Mouse (Mus musculus): ENCODE measurements around the gene Nudt1. TPM values are rescaled to one million over a fixed set of nuclear protein-coding genes. Genes with fewer than 3 reads are reported as not detected.
"Not testable (repeated sequence)": the region's sequence is repeated elsewhere in the genome, so short reads cannot be mapped to it uniquely, and the experiment has no call there.

Gene Nudt1
- polyA plus RNA-seq, 1 experiment, result 14.8 TPM

DNA sequence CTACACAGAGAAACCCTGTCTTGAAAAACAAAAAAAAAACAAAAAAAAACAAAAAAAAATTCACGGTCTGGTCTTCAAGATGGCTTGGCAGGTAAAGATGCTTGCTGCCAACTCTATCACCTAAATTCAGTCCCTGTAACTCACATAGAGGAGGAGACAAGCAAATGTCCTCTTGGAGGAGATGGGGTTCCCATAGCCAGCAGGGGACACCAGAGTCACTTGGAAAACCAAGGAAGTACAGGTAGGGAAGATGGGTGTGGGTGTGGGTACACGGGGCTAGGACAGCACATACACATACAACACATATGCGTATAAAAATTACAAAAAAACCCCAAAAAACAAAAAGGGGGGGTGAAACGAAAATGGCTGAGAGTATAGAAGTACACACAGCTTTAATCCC, 21.4 kb downstream of the Nudt1 start:
- no peak for DNase-seq (ENCODE audit: low read depth)

DNA sequence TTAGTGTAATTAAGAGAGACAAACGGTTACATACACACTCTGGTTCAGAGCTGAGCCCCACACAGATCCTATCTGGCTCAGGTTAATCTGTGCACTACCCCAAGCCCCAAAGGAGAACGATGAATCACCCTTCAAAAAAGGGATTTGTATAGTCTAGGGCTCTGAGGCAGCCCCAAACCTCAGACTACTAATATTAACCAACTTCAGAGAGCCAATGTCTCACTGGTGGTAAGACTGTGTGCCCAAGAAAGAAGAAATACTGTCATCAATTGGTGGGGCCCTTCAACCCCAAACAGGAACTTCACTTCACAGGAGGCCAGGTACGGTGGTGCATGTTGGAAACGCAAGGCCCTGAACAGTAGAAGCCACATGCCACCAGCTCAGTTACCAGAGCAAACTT, 23.8 kb downstream of the Nudt1 start:
- DNase-seq (ENCODE audit: low read depth), result no peak

DNA sequence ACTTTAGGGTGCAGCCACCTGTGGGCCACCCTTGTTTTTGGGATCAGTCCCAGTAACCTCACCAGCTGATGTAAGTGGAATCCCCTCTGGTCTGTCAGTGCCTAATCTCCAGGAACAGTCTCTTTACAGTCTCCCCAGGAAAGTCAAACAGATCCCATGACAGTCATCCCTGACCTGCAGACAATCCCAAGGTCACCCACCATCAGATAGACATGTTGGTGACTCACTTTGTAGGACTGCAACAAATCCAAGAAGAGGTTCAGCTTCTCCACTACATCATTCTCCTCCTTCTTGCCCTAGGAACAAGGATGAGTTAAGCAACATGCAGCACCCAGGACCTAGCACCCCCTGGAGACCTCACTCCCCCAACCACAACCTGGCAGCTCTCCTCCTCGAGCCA, 24.6 kb downstream of the Nudt1 start:
- no peak for DNase-seq (ENCODE audit: low read depth)

DNA sequence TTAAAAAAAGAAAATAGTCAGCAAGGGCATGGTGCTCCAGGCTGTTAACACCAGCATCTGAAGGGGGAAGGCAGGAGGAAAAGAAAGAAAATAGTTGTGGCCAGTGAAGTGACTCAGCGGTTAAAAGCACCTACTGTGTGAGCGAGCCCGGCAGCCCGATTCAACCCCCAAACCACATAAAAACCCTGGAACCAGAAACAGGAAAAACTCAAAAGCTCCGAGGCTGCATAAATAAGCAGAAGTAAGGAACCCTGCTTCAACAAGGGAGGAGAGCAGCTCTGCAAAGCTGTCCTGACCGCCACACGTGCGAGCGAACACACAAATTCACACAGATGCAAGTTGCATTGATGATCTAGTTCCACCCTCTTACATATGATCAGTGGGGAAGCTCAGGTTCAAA, 28.4 kb downstream of the Nudt1 start:
- DNase-seq (ENCODE audit: low read depth), result no peak

DNA sequence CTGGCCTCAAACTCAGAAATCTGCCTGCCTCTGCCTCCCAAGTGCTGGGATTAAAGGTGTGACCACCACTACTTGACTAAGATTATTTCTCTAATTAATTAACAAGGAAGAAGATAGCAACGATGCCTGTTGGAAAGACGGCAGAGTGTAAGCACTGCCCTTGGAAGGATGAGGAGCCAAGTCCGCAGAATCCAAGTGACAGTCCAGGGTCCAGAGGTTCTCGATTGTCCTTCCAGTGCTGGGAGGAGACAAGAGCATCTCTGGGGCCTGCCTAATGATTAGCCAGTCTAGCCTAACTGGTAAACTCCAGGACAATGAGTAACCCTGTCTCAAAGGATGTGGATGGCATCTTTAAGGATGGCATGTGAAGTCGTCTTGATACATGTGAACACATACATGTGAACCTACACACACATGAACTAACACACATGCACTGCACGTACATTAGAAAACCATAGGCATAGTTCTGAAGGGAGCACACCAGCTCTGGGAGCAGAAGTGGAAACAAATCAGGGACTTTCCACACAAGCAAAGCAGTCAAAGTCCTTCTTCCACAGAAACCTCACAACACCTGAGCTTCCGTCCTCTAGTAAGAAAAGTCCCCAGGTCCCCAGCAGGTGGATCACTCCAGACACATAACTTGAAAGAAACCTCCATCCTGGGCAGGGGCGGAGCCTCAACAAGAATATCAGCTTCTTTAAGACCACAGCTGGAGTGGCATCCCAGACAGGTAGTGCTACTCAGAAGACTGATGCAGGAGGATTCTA, 29.5 kb downstream of the Nudt1 start:
- no peak for DNase-seq (ENCODE audit: low read depth)

DNA sequence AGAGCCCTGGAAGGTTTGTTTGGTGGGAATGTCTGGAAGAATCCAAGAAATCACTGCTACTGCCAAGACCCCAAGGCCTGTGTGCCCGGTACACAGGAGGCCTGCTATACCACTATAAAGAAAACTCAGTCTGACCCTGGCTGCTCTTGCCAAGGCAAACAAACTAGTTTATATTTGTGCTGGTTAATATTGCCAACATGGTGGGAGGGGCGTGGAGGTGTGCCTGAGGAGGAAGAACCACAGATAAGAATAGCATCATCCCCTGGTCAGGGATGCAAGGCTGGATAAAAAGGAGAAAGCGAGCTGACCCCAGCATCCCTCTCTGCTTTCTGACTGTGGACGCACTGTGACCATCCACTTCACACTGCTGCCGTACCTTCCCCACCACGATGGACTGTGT, 30.9 kb downstream of the Nudt1 start:
- DNase-seq (ENCODE audit: low read depth), result no peak

DNA sequence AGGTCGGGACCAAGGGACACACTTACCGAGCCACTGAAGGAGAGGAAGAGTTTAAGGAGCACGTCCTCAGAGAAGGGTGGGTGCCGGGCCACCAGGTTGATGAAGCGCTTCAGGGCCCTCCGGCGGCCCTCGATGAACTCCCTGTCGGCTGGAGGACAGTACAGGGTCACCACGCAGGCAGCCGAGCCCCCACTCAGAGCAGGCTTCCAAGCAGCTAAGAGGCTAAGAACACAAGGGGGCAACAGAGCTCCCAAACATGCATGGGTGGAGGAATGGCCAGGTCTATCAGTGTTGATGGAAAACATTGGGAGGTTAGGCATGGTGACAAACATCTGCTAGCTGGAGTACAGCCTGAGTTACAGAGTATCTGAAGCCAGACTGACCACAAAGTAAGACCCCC, 34.5 kb downstream of the Nudt1 start:
- no peak for DNase-seq (ENCODE audit: low read depth)

DNA sequence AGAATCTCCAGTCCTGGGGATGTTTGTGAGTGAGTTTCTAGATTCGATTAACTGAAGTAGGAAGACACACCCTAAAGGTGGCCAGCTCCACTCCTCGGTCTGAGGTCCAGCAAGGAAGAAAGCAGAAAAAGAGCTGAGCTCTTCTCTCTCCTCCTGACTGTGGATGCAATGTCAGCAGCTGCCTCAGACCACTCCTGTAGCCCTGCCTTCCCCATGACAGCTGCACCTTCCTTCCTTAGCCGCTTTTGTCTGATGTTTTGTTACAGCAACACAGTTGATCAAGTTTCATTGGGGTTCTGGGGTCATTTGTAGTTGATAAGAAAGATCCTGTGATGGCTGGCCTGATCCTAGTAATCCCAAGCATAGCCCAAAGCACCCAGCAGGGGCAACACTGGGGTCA, 36.0 kb downstream of the Nudt1 start:
- DNase-seq (ENCODE audit: low read depth), result no peak

DNA sequence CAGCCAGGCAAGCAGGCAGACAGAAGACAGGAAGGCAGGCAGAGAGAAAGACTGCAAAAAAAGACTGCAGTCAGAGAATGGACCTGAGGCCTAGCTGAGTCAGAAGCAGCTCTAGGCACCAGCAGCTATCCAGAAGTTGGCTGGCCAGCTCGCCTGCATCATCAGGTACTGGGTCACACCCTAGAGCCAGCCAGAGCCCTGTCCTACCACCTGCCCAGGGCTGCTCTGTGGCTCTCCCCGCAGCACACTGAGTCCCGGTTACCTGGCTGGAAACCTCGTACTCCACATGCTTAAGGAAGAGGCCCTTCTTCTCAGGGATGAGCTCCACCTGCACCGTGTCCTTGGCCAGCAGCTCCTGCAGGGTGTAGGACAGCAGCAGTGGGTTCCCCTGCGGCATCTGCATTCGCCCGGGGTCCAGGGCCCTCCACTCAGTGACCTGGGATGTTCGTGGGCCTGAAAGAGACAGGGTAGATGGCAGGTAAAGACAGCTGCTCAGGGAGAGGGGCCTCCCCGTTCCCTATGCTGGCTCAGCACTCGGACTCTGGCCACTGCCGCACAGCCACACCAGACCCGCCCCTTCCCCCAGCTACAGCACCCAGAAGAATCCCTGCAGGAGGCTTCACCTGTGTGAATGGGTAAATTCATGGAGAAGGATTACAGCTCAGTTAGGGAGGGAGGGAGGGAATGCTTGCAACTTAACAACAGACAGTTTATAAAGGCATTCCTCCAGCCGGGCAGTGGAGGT, 38.6 kb downstream of the Nudt1 start:
- DNase-seq (ENCODE audit: low read depth), result no peak

DNA sequence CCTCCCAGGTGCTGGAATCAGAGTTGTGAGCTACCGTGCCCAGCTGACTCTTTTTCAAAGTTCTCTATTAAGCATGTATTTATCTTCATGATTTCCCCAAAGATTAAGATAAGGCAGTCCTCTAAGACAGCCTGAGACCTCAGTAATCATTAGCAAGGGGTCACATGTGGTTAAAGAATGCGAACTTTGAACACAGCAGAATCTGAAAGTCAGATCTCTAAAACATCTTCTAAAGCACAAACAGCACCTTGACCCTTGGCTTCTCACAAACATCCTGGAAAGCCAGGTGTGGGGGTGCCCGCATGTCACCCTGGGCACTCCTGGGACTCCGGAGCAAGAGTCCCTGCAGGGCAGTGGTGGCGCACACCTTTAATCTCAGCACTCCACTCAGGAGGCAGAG, 43.0 kb downstream of the Nudt1 start:
- no peak for DNase-seq (ENCODE audit: low read depth)

DNA sequence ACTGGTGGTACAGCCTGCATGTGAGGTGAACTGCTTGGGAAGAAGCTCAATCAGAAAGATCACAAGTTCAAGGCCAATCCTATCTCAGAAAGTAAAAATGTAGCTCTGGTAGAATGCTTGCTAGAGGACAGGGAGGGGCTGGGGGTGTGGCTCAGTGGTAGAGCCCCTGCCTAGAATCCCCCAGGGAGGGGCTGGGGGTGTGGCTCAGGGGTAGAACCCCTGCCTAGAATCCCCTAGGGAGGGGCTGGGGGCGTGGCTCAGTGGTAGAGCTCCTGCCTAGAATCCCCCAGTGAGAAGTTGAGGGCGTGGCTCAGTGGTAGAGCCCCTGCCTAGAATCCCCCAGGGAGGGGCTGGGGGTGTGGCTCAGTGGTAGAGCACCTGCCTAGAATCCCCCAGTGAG, 46.7 kb downstream of the Nudt1 start:
- not testable (repeated sequence) for DNase-seq (ENCODE audit: low read depth)

DNA sequence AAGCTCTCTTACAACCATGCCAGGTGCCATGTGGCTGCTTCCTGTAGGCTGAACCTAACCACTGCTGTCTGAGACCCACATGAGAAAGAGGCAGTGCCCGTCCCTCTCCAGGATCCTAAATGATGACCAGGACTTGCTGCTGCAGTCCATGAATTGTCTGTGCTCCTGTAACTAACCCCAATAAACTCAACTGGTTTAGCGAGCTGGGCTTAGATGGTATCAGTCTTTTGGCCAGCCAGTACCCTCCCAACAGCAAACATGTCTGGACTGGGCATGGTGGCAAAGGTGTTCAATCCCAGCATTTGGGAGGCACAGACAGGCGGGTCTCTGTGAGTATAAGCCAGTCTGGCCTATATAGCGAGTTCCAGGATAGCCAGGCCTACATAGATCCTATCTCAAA, 47.5 kb downstream of the Nudt1 start:
- no peak for DNase-seq (ENCODE audit: low read depth)

DNA sequence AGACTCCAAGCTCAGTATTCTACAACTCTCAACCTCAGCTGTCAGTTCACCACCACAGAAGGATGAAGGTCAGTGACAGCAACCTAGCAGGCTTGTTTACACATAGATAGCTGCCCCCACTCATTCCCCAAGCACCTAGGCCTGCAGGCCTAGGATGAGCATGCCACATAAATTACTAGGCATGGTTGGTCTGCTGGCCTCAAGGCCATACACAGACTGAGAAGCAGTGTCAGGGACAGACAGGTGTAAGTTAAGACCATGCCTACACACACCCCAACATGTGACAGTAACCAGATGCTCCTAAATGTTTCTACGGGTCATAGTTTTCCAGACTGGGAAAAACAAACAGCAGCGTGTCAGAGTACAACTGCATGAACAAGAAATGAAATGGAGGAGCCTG, 48.0 kb downstream of the Nudt1 start:
- no peak for DNase-seq (ENCODE audit: low read depth)

DNA sequence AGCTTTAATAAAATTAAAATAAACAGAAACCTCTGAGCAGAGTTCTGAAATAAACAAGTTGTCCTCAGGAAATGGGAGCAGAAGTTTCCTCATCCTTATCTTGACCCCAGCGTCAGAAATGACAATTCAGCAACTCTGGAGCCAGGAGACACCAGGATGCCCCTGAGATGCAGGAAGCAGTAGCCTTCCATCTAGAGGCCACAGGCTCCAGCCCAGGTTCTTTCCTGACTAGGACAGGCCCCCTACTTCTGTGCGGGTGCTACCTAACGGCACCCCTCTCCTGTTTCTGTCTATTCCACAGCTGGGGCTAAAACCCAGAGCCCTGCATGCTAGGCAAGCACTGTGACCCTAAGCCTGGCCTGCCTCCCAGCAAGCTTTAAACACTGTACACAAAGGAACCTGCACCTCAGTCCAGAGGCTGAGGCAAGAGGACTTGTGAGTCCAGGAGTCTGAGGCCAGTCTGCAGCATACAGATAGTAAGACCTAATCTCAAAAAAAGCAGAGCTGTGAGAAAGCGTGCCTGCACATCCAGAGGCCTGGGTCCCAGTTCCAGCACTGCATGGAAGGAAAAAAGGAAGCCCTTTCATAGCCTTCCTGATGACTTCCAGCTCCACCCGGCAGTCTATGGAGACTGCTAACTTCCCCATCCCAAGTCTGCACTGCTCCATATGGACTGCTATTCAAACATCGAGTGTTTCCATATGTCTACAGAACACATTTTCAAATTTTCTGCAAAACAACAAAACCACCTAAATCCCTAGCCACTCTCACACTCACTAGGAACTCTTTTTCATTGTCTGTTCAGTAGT, 49.2 kb downstream of the Nudt1 start:
- no peak for DNase-seq (ENCODE audit: low read depth)

DNA sequence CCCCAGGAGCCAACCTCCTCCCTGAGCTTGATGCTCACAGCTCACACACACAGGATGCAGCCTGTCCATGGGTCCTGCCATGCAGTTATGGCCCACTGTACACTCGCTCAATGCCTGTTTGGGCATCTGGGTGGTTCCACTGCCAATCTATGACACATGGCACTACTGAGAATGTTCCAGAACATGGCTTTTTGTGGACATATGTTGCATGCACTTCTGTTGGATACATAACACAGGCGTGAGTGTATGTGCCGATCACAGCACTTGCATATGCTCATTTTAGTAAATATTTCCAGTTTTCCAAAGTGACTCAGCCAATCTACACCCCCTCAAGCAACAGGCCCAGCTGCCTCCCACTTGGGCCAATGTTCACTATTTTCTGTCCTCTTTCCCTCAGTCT, 50.2 kb downstream of the Nudt1 start:
- no peak for DNase-seq (ENCODE audit: low read depth)

DNA sequence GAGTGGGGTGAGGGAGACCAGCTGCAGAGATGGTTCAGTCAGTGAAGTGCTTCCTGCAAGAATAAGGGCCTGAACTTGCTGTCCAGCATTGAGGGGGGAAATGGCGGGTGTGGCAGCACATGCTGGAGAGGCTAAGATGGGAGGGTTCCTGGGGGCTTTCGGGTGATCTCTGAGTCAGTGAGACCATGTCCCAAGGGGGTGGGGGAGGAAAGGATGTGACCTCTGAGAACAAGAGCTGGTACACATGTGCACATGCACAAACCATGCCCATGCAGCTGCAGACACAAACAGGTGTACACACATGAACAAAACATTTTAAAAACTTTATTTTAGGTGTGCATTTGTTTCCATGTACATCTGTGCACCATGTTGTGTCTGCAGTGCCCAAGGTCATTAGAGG, 52.3 kb downstream of the Nudt1 start:
- no peak for DNase-seq (ENCODE audit: low read depth)

DNA sequence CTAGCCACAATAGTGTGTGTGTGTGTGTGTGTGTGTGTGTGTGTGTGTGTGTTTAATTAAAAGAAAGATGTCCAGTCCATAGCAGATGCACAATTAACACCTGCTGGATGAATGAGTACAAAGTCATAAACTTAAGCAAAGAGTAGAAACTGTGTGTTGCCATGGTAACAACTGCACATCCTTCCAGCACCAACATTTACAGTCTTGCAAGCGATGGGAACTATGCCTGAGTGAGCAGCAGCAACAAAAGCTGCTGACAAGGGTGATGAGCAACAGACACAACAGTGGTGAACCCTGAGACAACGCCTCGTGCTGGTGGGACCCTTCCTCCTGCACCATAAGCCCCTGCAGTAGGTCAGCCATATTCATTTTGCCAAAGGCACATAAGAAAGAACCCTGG, 52.8 kb downstream of the Nudt1 start:
- no peak for DNase-seq (ENCODE audit: low read depth)

DNA sequence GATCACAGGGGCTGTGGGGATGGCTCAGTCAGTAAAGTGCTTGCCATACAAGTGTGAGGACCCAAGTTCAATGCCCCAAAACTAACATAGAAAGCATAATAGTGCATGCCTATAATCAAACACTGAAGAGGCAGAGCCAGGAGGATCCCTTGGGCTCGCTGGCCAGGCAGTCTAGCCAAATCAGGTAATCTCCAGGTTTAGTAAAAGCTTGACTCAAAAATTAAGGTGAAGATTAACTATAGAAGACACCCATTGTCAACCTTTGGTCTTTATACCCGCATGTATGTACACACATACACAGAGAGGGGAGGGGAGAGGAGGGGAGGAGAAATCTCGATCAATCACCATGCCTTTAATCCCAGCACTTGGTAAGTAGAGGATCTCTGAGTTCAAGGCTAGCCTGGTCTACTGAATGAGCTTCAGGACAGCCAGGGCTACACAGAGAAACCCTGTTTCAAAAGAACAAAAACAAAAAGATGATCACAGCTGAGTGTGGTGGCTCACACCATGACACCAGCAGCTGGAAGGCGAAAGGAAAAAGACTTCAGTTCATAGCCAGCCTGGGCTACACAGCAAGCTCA, 53.9 kb downstream of the Nudt1 start:
- DNase-seq (ENCODE audit: low read depth), result no peak

DNA sequence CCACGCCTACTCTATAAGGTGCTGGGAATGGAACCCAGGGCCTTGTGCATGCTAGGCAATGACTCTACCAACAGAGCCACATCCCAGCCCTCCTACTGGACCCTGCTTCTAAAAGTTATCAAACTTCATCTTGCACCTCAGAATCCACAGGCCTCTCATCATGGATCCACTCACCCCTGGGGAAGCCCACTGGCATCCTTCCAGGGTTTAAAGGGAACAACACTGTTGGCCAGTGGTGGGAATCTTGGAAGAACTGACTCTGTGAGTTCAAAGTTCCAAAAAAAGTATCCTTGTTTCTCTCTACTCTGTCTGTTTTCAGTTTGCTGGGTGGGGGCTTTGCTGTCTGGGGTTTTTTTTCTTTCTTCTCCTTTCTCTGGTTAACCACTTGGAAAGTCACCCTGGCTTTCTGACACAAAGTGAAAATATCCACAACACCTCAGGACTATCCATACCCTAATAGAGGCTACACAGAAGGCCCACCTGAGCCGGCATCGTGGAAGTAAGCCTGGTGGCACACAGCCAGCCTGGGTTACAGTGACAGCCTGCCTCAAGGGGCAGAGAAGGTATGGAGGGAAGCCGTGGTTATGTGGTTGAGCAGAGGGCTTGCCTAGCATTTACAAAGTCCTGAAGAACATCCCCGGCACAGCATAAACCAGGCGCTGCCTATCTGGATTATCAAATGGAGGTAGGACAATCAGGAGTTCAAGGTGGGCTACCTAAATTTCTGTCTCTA, 56.8 kb downstream of the Nudt1 start:
- no peak for DNase-seq (ENCODE audit: low read depth)

DNA sequence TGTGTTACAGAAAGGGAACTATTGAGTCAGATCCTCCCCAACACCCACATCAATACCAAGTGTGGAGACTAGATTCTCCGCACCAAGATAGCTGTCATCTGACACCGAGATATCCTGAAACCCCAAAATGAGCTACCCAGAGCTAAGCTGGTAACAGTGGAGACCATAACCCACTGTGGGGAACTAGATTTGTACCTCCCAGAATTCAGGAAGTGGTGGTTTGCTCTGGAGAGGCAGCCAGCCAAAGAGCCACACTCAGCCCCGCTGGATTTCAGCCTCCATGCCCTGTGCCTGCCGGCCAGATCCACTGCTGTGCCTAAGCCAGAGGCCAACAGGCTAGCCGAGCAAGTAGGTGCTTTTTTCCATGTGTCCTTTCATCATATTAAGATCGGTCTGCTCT, 57.8 kb downstream of the Nudt1 start:
- DNase-seq (ENCODE audit: low read depth), result no peak

DNA sequence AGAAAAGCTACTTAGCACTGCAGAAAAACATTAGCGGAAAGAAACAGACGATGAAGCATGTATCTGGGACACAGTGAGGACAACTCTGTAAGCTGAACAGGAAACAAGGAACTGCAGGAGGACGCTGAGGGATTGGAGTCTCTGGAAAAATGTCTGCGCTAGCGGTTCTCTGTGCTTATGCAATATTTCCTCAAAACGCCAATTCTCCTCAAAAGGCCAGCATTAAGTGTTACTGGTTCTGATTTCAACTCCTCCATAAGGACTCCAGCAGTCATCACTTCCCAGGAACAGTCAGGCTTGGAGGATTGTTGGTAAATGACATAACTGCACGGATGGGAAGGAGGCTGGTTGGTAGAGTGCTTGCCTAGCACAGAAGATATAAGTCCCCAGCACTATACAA, 59.7 kb downstream of the Nudt1 start:
- no peak for DNase-seq (ENCODE audit: low read depth)

DNA sequence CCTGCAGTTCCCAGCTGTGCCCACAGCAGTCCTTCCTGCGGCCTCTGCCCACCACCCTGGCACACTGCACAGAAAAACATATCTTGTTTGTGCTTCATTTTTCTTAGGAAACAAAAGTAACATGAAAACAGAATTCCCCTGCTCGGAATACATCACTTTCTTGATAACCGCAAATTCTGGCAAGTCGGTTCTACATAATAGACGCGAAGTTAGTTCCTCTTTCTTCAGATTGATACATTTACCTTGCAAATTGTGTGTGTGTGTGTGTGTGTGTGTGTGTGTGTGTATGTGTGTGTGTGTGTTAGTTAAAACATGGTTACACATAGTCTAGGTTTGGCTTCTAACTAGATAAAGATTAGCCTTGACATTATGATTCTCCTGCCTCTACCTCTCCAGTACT, 61.2 kb downstream of the Nudt1 start:
- no peak for DNase-seq (ENCODE audit: low read depth)
